Mouse (Mus musculus): ENCODE measurements at regions not wholly inside any gene's neighbourhood (a gene's known extent, or its start where the extent isn't known, plus 50 kb on each side); places are given as distances from the start of the nearest gene placed in this dataset.

DNA sequence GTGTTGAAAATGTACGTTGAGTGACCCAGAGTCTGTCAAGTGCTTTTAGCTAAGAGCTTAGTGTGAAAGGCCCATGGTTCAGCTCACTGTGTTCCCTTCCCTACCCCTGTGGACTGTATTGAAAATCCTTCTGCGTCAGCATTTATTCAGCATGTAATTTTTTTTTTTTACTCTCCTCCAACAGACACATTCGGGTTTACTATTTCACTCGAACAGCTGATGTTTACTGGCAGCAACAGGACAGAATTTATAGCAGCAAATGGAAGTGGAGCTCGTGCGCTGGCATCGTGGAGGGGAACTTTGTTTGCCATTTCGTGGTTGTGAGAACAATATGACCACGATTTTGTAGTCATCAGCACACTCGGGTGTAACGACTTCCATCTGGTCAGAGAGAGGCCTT lies 105.0 kb upstream of the Rnaseh2b start:
- Histone ChIP-seq H3K4me1 (ENCODE audit: control insufficient read depth, insufficient read depth, low read length) (no peaks in the 10 kb centered on the region), H3K36me3 (ENCODE audit: control insufficient read depth, insufficient read depth, low read length) (no peaks in the 10 kb centered on the region), H3K4me3 (ENCODE audit: insufficient read depth, low read depth, low read length) (no peak overlapping the region), H3K79me2 (ENCODE audit: control insufficient read depth, insufficient read depth, low read length) (no peaks in the 10 kb centered on the region), H3K27me3 (ENCODE audit: control insufficient read depth, insufficient read depth, low read length) (no peaks in the 10 kb centered on the region), H3K9ac (ENCODE audit: low read depth, low read length) (no peak overlapping the region), H3K27ac (replicated peaks; ENCODE audit: insufficient read depth, low read depth, low read length) (no peak overlapping the region)
- 88% methylated on average over 11 of the region's 11 CpGs for WGBS
- no peak for TF ChIP-seq POLR2A (IDR thresholded peaks at IDR 0.05; ENCODE audit: extremely low read depth, insufficient read depth, low read length)
- no peak for TF ChIP-seq CTCF (IDR thresholded peaks at IDR 0.05; ENCODE audit: low read depth, low read length)
- no peak for DNase-seq (ENCODE audit: extremely low read depth, low read depth, low spot score)

DNA sequence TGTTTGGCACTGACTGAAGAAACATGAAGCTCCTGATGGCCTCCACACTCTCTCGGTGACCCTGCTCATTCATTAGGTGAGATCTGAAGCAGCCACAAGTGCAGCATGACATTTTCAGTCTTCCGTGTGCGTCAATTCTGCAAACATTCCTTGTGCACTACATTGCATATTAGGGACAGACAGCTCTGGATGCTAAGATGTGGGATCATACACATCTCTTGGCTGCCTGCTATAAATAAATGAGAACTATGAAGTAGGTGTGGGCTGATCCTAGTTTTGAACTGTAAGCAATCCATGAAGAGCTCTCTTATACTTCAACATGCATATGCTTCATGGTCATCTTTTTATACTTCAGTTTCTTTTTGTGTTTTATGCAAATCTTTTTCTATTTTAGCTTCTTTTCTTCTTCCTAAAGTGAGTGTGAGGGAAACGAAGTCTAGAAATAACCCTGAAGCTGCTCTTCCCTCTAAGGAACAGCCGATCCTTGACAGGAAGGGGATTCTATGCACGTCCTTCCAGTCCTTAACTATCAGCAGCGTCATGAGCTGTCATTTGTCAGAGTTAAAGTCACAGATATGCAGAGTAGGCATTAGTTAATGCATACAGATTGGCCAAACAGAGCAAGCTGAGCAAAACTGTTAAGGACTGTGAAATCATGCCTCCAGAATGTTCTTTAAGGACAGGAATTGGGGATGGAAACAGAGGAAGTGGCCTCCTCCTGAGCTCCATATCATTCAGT lies 104.1 kb upstream of the Rnaseh2b start:
- Histone ChIP-seq H3K36me3 (ENCODE audit: control insufficient read depth, insufficient read depth, low read length) (no peaks in the 10 kb centered on the region), H3K4me1 (ENCODE audit: control insufficient read depth, insufficient read depth, low read length) (no peaks in the 10 kb centered on the region), H3K9ac (ENCODE audit: low read depth, low read length) (no peak overlapping the region), H3K4me3 (ENCODE audit: insufficient read depth, low read depth, low read length) (no peak overlapping the region), H3K27me3 (ENCODE audit: control insufficient read depth, insufficient read depth, low read length) (no peaks in the 10 kb centered on the region), H3K79me2 (ENCODE audit: control insufficient read depth, insufficient read depth, low read length) (no peaks in the 10 kb centered on the region), H3K27ac (replicated peaks; ENCODE audit: insufficient read depth, low read depth, low read length) (no peak overlapping the region)
- 82% methylated on average over 7 of the region's 7 CpGs for WGBS
- TF ChIP-seq CTCF (IDR thresholded peaks at IDR 0.05; ENCODE audit: low read depth, low read length), result no peak
- TF ChIP-seq POLR2A (IDR thresholded peaks at IDR 0.05; ENCODE audit: extremely low read depth, insufficient read depth, low read length), result no peak
- no peak for DNase-seq (ENCODE audit: extremely low read depth, low read depth, low spot score)

DNA sequence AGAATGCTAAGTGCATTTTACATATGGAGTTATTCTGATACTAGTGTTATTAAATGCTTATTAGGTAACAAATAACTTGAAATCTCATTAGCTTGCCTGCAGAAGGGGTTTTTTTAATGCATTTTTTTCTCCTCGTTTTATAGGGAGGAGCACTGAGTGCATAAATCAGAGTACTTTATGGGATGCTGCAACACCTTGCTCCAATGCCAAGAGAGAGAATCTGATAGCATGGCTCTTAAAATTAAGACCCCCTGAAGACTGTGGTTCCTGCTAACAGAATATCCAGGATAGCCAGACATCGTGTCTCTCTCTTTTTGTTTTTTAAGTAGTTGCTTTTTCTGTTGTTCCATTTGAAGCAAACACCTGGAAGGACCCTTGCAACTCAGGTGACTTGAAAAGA lies 100.8 kb upstream of the Rnaseh2b start:
- no peak for DNase-seq (ENCODE audit: extremely low read depth, low read depth, low spot score)
- H3K27me3 ChIP-seq (ENCODE audit: control insufficient read depth, insufficient read depth, low read length), result no peaks in the 10 kb centered on the region
- no peaks in the 10 kb centered on the region for H3K79me2 ChIP-seq (ENCODE audit: control insufficient read depth, insufficient read depth, low read length)
- TF ChIP-seq POLR2A (IDR thresholded peaks at IDR 0.05; ENCODE audit: extremely low read depth, insufficient read depth, low read length), result no peak
- H3K9ac ChIP-seq (ENCODE audit: low read depth, low read length), result no peak overlapping the region
- no peak overlapping the region for H3K4me3 ChIP-seq (ENCODE audit: insufficient read depth, low read depth, low read length)
- WGBS, result 92% methylated on average over 2 of the region's 2 CpGs
- no peaks in the 10 kb centered on the region for H3K36me3 ChIP-seq (ENCODE audit: control insufficient read depth, insufficient read depth, low read length)
- no peaks in the 10 kb centered on the region for H3K4me1 ChIP-seq (ENCODE audit: control insufficient read depth, insufficient read depth, low read length)
- H3K27ac ChIP-seq (replicated peaks; ENCODE audit: insufficient read depth, low read depth, low read length), result no peak overlapping the region

DNA sequence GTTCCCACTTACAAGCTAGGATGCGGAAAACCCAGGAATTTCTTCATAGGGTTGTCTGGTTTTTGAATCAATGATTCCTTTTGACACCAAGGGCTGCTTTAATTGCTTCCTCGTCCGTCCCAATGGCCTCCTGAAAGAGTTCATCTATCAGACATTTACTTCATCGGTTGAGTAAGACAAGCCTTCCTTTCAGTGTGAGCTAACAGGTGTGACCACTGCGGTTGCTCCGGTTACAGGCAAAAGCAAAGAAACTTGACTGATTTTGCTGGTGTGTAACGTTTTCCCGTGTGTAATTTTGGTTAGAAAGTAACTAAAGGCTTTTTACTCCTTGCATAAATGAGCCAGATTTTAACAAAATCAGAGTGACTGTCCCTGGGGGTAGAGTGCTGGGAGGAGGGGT lies 99.6 kb upstream of the Rnaseh2b start:
- Histone ChIP-seq H3K27me3 (ENCODE audit: control insufficient read depth, insufficient read depth, low read length) (no peaks in the 10 kb centered on the region), H3K27ac (replicated peaks; ENCODE audit: insufficient read depth, low read depth, low read length) (no peak overlapping the region), H3K79me2 (ENCODE audit: control insufficient read depth, insufficient read depth, low read length) (no peaks in the 10 kb centered on the region), H3K9ac (ENCODE audit: low read depth, low read length) (no peak overlapping the region), H3K36me3 (ENCODE audit: control insufficient read depth, insufficient read depth, low read length) (no peaks in the 10 kb centered on the region), H3K4me3 (ENCODE audit: insufficient read depth, low read depth, low read length) (no peak overlapping the region), H3K4me1 (ENCODE audit: control insufficient read depth, insufficient read depth, low read length) (no peaks in the 10 kb centered on the region)
- no peak for DNase-seq (ENCODE audit: extremely low read depth, low read depth, low spot score)
- WGBS, result 67% methylated on average over 8 of the region's 8 CpGs
- TF ChIP-seq POLR2A (IDR thresholded peaks at IDR 0.05; ENCODE audit: extremely low read depth, insufficient read depth, low read length) (no peak), CTCF (IDR thresholded peaks at IDR 0.05; ENCODE audit: low read depth, low read length) (no peak)

DNA sequence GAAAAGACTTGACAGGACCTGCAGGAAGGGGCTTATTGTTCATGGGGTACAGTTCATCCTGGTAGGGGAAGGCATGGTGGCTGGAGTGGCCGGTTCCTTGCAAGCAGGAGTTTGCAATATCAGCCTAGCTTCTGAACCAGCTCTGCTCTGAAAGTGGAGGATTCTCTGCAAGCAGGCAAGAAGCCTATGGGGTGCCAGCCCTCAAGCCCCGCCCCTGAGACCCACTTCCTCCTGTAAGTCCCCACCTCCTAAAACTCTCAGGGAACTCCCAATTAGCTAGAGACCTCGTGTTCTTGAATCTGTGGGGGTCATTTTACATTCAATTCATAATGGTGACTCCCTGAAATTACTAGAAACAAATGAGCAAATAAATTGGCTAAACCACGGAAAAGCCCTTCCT lies 99.0 kb upstream of the Rnaseh2b start:
- Histone ChIP-seq H3K9ac (ENCODE audit: low read depth, low read length) (no peak overlapping the region), H3K27ac (replicated peaks; ENCODE audit: insufficient read depth, low read depth, low read length) (no peak overlapping the region), H3K79me2 (ENCODE audit: control insufficient read depth, insufficient read depth, low read length) (no peaks in the 10 kb centered on the region), H3K27me3 (ENCODE audit: control insufficient read depth, insufficient read depth, low read length) (no peaks in the 10 kb centered on the region), H3K36me3 (ENCODE audit: control insufficient read depth, insufficient read depth, low read length) (no peaks in the 10 kb centered on the region), H3K4me1 (ENCODE audit: control insufficient read depth, insufficient read depth, low read length) (no peaks in the 10 kb centered on the region), H3K4me3 (ENCODE audit: insufficient read depth, low read depth, low read length) (no peak overlapping the region)
- TF ChIP-seq POLR2A (IDR thresholded peaks at IDR 0.05; ENCODE audit: extremely low read depth, insufficient read depth, low read length) (no peak), CTCF (IDR thresholded peaks at IDR 0.05; ENCODE audit: low read depth, low read length) (no peak)
- WGBS, result 54% methylated on average over 4 of the region's 4 CpGs
- no peak for DNase-seq (ENCODE audit: extremely low read depth, low read depth, low spot score)

DNA sequence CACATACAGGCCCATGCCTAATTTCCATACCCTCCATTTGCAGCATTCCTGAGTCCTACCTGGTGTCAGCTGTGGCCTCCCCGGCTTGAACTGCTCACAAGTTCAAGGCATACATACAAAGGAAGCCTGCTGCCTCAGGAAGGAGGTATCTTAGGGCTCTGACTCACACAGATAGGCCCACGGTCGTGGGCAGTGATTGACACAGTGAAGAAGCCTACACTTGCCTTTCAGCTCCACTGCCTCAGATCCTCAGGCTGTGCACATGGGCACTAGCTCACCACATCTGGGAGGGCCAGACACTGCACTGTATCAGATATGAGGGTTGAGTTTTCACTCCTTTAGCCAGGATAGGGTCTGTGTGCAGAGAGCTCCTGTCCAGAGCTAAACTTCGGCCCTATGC lies 95.6 kb upstream of the Rnaseh2b start:
- no peaks in the 10 kb centered on the region for H3K27me3 ChIP-seq (ENCODE audit: control insufficient read depth, insufficient read depth, low read length)
- H3K4me1 ChIP-seq (ENCODE audit: control insufficient read depth, insufficient read depth, low read length), result no peaks in the 10 kb centered on the region; the same call in 1 of the 2 replicates
- DNase-seq (ENCODE audit: extremely low read depth, low read depth, low spot score), result no peak
- no peak overlapping the region for H3K27ac ChIP-seq (replicated peaks; ENCODE audit: insufficient read depth, low read depth, low read length)
- WGBS, result 83% methylated on average over 4 of the region's 4 CpGs
- H3K36me3 ChIP-seq (ENCODE audit: control insufficient read depth, insufficient read depth, low read length), result no peaks in the 10 kb centered on the region
- TF ChIP-seq POLR2A (IDR thresholded peaks at IDR 0.05; ENCODE audit: extremely low read depth, insufficient read depth, low read length), result no peak
- TF ChIP-seq CTCF (IDR thresholded peaks at IDR 0.05; ENCODE audit: low read depth, low read length), result no peak
- H3K79me2 ChIP-seq (ENCODE audit: control insufficient read depth, insufficient read depth, low read length), result no peaks in the 10 kb centered on the region
- no peak overlapping the region for H3K9ac ChIP-seq (ENCODE audit: low read depth, low read length)
- H3K4me3 ChIP-seq (ENCODE audit: insufficient read depth, low read depth, low read length), result no peak overlapping the region

Data from liver, adult 2 months (tissue).